Mouse (Mus musculus) spleen, adult 2 months (tissue): ENCODE measurements around the gene Cwc27. TPM values are rescaled to one million over a fixed set of nuclear protein-coding genes. Genes with fewer than 3 reads are reported as not detected.

Source experiments
- DNase-seq, 2 experiments: peaks; one replicate each; pipeline versions ENCODE4 v3.0.0 to v3.0.0-alpha.2; 2012 to 2021; ENCODE audit warnings: low spot score in 2 of 2, low read depth in 1 of 2
- H3K27ac ChIP-seq: fragments of 200-500 bp; 2 replicates; pipeline ENCODE4 v1.5.1; 2012; ENCODE audit warnings: low read length, inconsistent platforms; ENCODE audit not compliant: insufficient read depth
- H3K27me3 ChIP-seq: fragments of 200-500 bp; 2 replicates; pipeline ENCODE4 v1.6.1; 2012; ENCODE audit warnings: mild to moderate bottlenecking, moderate library complexity, low read length, inconsistent platforms; ENCODE audit not compliant: control insufficient read depth, insufficient read depth
- H3K36me3 ChIP-seq: fragments of 200-500 bp; 2 replicates; pipeline ENCODE4 v1.6.1; 2012; ENCODE audit warnings: mild to moderate bottlenecking, low read length, inconsistent platforms; ENCODE audit not compliant: control insufficient read depth, insufficient read depth
- H3K4me1 ChIP-seq: fragments of 200-500 bp; 2 replicates; pipeline ENCODE4 v1.6.1; 2011; ENCODE audit warnings: inconsistent platforms; ENCODE audit not compliant: control insufficient read depth, insufficient read depth, insufficient read length
- H3K4me3 ChIP-seq: fragments of 200-500 bp; 2 replicates; pipeline ENCODE4 v1.5.1; 2011; ENCODE audit warnings: mild to moderate bottlenecking, inconsistent platforms; ENCODE audit not compliant: insufficient read depth, insufficient read length; ENCODE audit errors: extremely low read depth
- CTCF ChIP-seq: fragments of 200-500 bp; IDR thresholded peaks from 2 replicates; pipeline ENCODE4 v1.5.1; 2011; ENCODE audit warnings: mild to moderate bottlenecking, inconsistent platforms; ENCODE audit not compliant: insufficient read depth, insufficient read length, insufficient replicate concordance; ENCODE audit errors: extremely low read depth
- POLR2A ChIP-seq: fragments of 200-500 bp; IDR thresholded peaks from 2 replicates; pipeline ENCODE4 v1.6.1; 2011; ENCODE audit warnings: low read depth, low read length, inconsistent platforms
- WGBS: fragments of 180-500 bp; shearing (Covaris S2); methylation state at CpG from one replicate; pipeline ENCODE4 v1.1.7; 2018; 5-methylcytosine and 5-hydroxymethylcytosine counted together
- polyA plus RNA-seq: library from polyadenylated mRNA; depleted of rRNA; stranded (reverse); fragments of >200 nt; gene quantifications from 2 replicates; pipeline ENCODE4 v1.2.3, GENCODE M21; 2012

Gene Cwc27
- polyA plus RNA-seq, 1 experiment: 2.4 TPM

DNA sequence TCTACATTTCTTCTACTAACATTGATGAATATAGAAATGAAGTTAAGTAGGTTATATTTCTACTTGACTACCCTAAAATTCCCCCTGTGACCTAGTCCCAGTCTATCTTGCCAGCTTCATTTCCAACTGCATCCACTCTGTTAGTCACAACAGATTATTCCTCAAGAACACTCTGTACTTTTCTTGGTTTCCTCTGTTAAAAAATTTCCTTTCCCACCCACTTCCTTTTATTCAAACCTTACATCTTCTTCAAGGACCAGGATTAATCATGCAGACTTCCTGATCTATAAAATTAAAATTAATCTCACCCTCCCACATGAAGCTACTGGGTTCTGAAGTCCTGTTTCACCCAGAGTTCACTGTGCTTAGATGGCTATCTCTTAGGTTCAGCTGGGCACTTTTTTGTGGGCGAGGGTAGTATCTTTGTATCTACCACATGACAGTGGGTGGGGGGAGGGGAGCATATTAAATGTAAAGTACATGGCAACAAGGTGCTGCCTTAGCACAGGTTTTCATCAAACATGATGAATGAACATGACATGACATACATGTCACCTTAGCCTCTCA, 37.8 kb downstream of the Cwc27 start:
- no peak overlapping the region for H3K4me3 ChIP-seq
- TF ChIP-seq CTCF (no peak), POLR2A (no peak)
- 29% methylated on average over 1 of the region's 1 CpGs for WGBS
- no peak overlapping the region for H3K27ac ChIP-seq
- no peaks in the 10 kb centered on the region for H3K27me3 ChIP-seq
- DNase-seq: no peak
- H3K4me1 ChIP-seq: no peaks in the 10 kb centered on the region
- H3K36me3 ChIP-seq: 0 out of 2 replicates have a peak, but pooled peaks cover 1% of the 10 kb centered on the region

DNA sequence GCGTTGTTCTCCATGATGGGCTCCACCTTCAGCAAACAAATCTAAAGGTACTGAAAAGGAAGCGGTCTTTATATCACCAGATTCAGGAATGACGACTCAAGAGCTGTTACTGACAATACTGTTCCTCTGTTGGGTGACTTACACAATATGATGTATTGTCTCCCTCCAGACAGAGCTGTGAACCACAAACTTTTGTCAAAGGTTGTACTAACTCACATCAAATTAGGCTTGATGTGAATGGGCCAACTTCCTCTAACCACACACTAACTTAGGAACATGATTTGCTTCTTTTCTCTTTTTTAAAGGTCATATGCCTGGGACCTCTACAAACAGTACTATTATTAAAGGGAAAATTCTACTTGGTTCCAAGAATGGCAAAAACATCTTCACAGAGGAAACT, 53.7 kb downstream of the Cwc27 start:
- Histone ChIP-seq H3K4me1 (peaks cover 11% of the 10 kb centered on the region; the same call in 1 of the 2 replicates), H3K36me3 (no peaks in the 10 kb centered on the region), H3K4me3 (no peak overlapping the region), H3K27me3 (no peaks in the 10 kb centered on the region), H3K27ac (peak overlapping the region; percentile 41; the same call in 1 of the 2 replicates)
- 70% methylated on average over 3 of the region's 3 CpGs for WGBS
- DNase-seq: no peak
- no peak for TF ChIP-seq POLR2A
- no peak for TF ChIP-seq CTCF

DNA sequence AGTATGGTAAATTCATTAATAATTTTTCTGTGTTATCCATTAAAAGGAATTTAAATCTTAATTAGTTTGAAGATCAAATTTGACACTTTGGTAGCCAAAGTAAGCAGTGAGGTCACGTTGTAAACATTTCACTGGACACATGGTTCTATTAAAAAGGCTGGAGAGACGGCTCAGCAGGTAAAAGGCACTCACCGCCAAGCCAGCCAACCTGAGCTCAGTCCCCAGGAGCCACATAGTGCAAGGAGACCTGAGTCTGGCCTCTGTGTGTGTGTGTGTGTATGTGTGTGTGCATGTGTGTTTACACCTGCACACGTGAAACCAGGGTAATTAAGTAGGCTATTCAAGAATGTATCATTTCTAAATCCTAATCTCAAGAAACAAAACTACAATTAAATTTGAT, 54.5 kb downstream of the Cwc27 start:
- H3K4me3 ChIP-seq: no peak overlapping the region
- H3K36me3 ChIP-seq: no peaks in the 10 kb centered on the region
- WGBS: 92% methylated on average over 4 of the region's 4 CpGs
- no peaks in the 10 kb centered on the region for H3K27me3 ChIP-seq
- no peak for DNase-seq
- TF ChIP-seq POLR2A: no peak
- no peak for TF ChIP-seq CTCF
- H3K27ac ChIP-seq: no peak overlapping the region
- peaks cover 11% of the 10 kb centered on the region; the same call in 1 of the 2 replicates for H3K4me1 ChIP-seq

DNA sequence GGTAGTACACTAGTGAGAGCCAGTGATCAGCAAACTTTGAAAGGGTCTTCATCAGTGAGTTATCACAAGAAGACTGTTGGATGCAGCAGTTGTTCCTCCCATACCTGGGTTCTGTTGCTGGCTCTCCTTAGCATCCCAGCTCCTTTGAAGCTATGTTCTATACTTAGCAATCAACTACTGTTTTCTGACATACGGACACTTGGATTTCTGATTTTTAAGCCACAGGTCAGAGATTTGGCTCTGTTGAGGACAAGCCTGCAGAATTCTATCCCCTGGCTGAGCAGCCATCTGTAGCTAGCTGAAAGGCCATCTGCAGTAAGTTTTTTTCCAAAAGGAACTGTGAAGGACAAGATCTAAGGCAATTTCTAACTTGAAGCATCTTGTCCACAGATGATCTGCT, 57.6 kb downstream of the Cwc27 start:
- Histone ChIP-seq H3K36me3 (no peaks in the 10 kb centered on the region), H3K27ac (no peak overlapping the region), H3K4me1 (peaks cover 7% of the 10 kb centered on the region; the same call in 1 of the 2 replicates), H3K4me3 (no peak overlapping the region), H3K27me3 (no peaks in the 10 kb centered on the region)
- WGBS: 95% methylated on average over 1 of the region's 1 CpGs
- no peak for DNase-seq
- TF ChIP-seq POLR2A (no peak), CTCF (no peak)

DNA sequence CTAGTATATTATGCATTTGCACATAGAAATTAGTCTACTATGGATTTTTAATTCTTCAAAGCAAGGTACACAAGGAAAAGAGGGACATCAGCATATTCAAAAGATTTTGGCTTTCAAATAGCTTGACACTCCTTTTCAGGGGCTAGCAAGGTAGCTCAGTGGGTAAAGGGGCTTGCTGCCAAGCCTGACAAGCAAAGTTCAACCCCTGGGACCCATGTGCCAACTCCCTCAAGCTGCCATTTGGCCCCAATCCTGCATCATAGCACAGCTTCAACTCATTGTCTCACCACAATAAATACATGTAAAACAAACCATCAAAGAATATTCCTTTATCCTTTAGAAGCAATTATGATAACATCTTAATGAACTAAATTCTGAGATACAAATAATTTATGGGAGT, 69.9 kb downstream of the Cwc27 start:
- no peaks in the 10 kb centered on the region for H3K36me3 ChIP-seq
- H3K27ac ChIP-seq: no peak overlapping the region
- no peaks in the 10 kb centered on the region for H3K27me3 ChIP-seq
- H3K4me1 ChIP-seq: no peaks in the 10 kb centered on the region
- TF ChIP-seq CTCF (no peak), POLR2A (no peak)
- no peak for DNase-seq
- H3K4me3 ChIP-seq: no peak overlapping the region

DNA sequence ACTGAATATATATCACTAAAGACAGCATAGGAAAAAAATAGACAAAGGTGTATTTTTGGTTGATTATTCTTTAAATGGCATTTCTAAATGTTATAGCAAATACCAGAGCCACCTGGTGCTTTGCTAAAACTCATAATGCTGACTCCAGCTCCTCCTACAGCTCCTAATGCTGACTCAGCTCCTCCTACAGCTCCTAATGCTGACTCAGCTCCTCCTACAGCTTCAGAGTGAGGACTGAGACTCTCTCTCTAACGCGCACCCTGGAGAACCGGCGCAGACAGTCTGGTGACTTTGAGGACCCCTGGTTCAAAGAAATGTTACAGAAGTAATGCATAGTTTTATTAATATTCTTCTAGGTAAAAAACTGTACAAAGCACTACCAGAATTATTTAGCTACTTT, 74.1 kb downstream of the Cwc27 start:
- TF ChIP-seq POLR2A (no peak), CTCF (no peak)

DNA sequence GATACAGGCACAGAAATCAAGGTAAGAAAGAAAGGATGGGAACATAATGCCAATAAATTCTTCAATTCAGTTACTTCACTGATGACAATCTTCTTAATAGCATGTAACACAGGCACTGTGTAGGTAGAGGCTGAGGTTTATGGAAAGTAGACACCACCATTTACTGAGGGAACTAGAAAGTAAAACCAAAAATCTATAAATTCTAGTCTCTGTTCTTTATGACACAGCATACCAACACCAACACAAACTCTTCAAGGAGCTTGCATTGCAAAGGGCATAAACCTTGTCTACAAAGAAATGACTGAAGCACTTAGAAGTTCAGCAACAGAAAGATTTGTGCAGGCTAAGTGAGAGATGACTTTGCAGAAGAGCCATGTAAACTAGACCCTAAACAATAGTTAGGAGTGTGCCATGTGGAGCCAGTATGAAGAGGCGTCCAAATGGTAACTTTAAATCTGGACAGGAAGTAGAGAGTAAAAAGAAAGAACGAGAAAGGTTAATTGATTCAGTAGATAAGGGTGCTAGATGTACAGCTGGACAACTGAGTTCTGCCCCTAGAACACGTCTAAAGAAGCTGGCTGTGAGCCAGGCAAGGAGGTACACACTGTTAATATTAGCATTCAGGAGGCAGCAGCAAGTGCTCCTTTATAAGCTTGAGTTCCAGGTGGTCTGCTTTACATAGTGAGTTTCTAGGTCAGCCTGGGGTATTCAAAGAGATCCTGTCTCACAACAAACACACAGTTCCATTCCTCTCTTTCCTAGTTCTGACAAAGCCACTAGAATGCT, 87.5 kb downstream of the Cwc27 start:
- DNase-seq: no peak
- Histone ChIP-seq H3K27me3 (no peaks in the 10 kb centered on the region), H3K36me3 (peaks cover 1% of the 10 kb centered on the region; the same call in 1 of the 2 replicates), H3K27ac (no peak overlapping the region), H3K4me3 (no peak overlapping the region), H3K4me1 (no peaks in the 10 kb centered on the region)
- TF ChIP-seq CTCF (no peak), POLR2A (no peak)
- 79% methylated on average over 3 of the region's 3 CpGs for WGBS

More for the DNA sequence above, 74.1 kb downstream of the Cwc27 start:
- H3K4me3 ChIP-seq: no peak overlapping the region
- WGBS: 95% methylated on average over 4 of the region's 4 CpGs
- no peak overlapping the region for H3K27ac ChIP-seq
- no peaks in the 10 kb centered on the region for H3K4me1 ChIP-seq
- H3K27me3 ChIP-seq: no peaks in the 10 kb centered on the region
- no peak for DNase-seq
- H3K36me3 ChIP-seq: no peaks in the 10 kb centered on the region
